ENCODE assay signal across 8 mouse cellular contexts in the genomic region with DNA sequence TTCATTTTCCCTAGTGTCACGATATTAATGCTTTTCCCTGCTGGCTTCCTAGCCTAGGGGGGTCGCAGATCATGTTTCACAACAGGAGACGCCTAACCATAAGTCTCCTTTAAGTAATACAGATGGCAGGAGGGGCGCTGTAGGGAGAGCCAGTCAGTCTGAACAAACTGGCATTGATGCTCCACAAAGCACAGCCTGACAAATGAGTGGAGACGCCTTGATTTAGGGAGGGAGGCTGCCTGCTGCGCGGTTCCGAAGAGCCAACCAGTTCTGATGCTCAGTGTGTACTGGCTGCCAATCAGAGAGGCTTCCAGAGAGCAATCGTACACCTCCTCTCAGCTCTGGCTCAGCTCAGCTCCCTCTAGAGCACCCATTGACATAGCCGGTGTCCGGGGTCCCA.
DNase-seq lines count a peak whose midpoint lies in the region; ATAC-seq lines count a peak whose summit lies in the region.

No protein-coding gene starts in this region.

- intact Hi-C loops in heart, postnatal 25 days (cut with DNase I), result no loop called here

- peaks cover 28% of the 10 kb centered on the region for H3K4me1 ChIP-seq in hindbrain, embryonic 15.5 days (replicated peaks)
- H3K4me1 ChIP-seq in midbrain, embryonic 15.5 days, result peaks cover 8% of the 10 kb centered on the region

- WGBS in hindbrain, embryonic 15.5 days, result 12% methylated on average over 11 of the region's 11 CpGs
- 11% methylated on average over 11 of the region's 11 CpGs for WGBS in midbrain, embryonic 15.5 days

- peak; percentile 70; the same call in 1 of the 2 replicates for ATAC-seq in hindbrain, embryonic 15.5 days (ENCODE audit: low FRiP score, low read depth)
- ATAC-seq in midbrain, embryonic 15.5 days (replicated peaks), result peak; percentile 79

- peak overlapping the region; percentile 33 for H3K4me2 ChIP-seq in hindbrain, embryonic 15.5 days
- peak overlapping the region; percentile 25; the same call in 1 of the 2 replicates for H3K4me2 ChIP-seq in midbrain, embryonic 15.5 days

- 0 out of 2 replicates have a peak overlapping the region, but pooled peaks have one; percentile 3 for H3K9ac ChIP-seq in hindbrain, embryonic 15.5 days
- no peak overlapping the region for H3K9ac ChIP-seq in midbrain, embryonic 15.5 days

- no peak overlapping the region for H3K4me3 ChIP-seq in hindbrain, embryonic 15.5 days
- no peak overlapping the region for H3K4me3 ChIP-seq in midbrain, embryonic 15.5 days

- DNase-seq in ZHBTc4 (ENCODE audit: low read depth, low spot score), result peak; percentile 49
- DNase-seq in cerebellum, adult 9-11 months, result peak; percentile 86
- DNase-seq in spleen, adult 18-20 months, result no peak
- no peak for DNase-seq in lung, postnatal 4 days
- no peak for DNase-seq in kidney, adult 18-20 months
- DNase-seq in heart, postnatal 25 days (ENCODE audit: low spot score), result no peak

- H3K36me3 ChIP-seq in hindbrain, embryonic 15.5 days, result no peaks in the 10 kb centered on the region
- H3K36me3 ChIP-seq in midbrain, embryonic 15.5 days (replicated peaks), result no peaks in the 10 kb centered on the region

- H3K27me3 ChIP-seq in hindbrain, embryonic 15.5 days, result no peaks in the 10 kb centered on the region
- H3K27me3 ChIP-seq in midbrain, embryonic 15.5 days (replicated peaks), result no peaks in the 10 kb centered on the region

- no peaks in the 10 kb centered on the region for H3K9me3 ChIP-seq in hindbrain, embryonic 15.5 days
- H3K9me3 ChIP-seq in midbrain, embryonic 15.5 days, result no peaks in the 10 kb centered on the region

- peak overlapping the region; percentile 27 for H3K27ac ChIP-seq in hindbrain, embryonic 15.5 days (replicated peaks)
- H3K27ac ChIP-seq in midbrain, embryonic 15.5 days, result peak overlapping the region; percentile 34; the same call in 1 of the 2 replicates

Comparison
In these comparisons a context has a peak if more than half of its experiments do, and no peak if none do; other contexts are left out.
1. DNase-seq: peak in ZHBTc4 (single experiment) and cerebellum, adult 9-11 months (single experiment); none in spleen, adult 18-20 months (0 of 2), lung, postnatal 4 days (0 of 2), kidney, adult 18-20 months (single experiment) and heart, postnatal 25 days (single experiment).